Mouse (Mus musculus) hindbrain, embryonic 10.5 days (tissue): ENCODE data around the gene Rab35. TPM values are rescaled to one million over a fixed set of nuclear protein-coding genes. Genes with fewer than 3 reads are reported as not detected.

Experiments used
- DNase-seq: peaks from one replicate; pipeline ENCODE4 v3.0.0-alpha.2; 2017; ENCODE audit warnings: low spot score
- H3K27ac ChIP-seq: fragments of 300-500 bp; sonication (generic); 2 replicates; pipeline ENCODE4 v1.5.1; 2016; ENCODE audit warnings: mild to moderate bottlenecking, moderate library complexity
- H3K27me3 ChIP-seq: fragments of 300-500 bp; sonication (generic); 2 replicates; pipeline ENCODE4 v1.6.1; 2016; ENCODE audit warnings: mild to moderate bottlenecking; ENCODE audit not compliant: poor library complexity, insufficient read depth, severe bottlenecking
- H3K36me3 ChIP-seq: fragments of 300-500 bp; sonication (generic); 2 replicates; pipeline ENCODE4 v1.6.1; 2016; ENCODE audit warnings: mild to moderate bottlenecking, moderate library complexity
- H3K4me1 ChIP-seq: fragments of 300-500 bp; sonication (generic); replicated peaks from 2 replicates; pipeline ENCODE4 v1.6.1; 2016; ENCODE audit warnings: mild to moderate bottlenecking
- H3K4me3 ChIP-seq: fragments of 300-500 bp; sonication (generic); 2 replicates; pipeline ENCODE4 v1.5.1; 2016; ENCODE audit warnings: mild to moderate bottlenecking, moderate library complexity
- H3K9me3 ChIP-seq: fragments of 300-500 bp; sonication (generic); 2 replicates; pipeline ENCODE4 v1.6.1; 2016; ENCODE audit warnings: mild to moderate bottlenecking, moderate library complexity
- WGBS: fragments of 180-500 bp; shearing (Covaris S2); methylation state at CpG from one replicate; pipeline ENCODE4 v1.1.7; 2016; 5-methylcytosine and 5-hydroxymethylcytosine counted together
- polyA plus RNA-seq: library from polyadenylated mRNA; unstranded; fragments of >200 nt; fragmentation: Nextera tagmentation; extraction: Ambion mirVana; gene quantifications from 2 replicates; pipeline ENCODE4 v1.2.1, GENCODE M21; 2016

Rab35 gene
- polyA plus RNA-seq, 1 experiment from 2014 or later, result 15.7 TPM

DNA sequence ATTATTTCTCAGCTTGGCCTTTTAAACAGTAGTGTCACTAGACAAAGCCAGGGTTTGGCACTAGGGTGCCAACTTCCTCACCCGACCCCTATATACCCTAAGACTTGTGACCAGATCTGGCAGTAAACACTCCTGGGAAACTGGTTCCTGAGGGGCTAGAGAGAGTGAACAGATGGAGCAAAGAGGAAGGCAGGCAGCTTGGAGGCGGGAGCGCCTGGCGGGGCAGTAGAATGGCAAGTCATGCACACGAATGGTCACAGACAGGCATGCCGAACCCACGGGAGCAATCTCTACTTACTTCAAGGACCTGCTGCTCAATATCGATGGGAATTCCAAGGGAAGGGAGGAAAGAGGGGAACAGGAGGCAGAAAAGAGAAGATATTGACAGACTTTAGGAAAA lies 40.1 kb downstream of the Rab35 start:
- Histone ChIP-seq H3K36me3 (no peaks in the 10 kb centered on the region), H3K27me3 (no peaks in the 10 kb centered on the region), H3K9me3 (no peaks in the 10 kb centered on the region), H3K27ac (peak overlapping the region; percentile 77; the same call in 1 of the 2 replicates), H3K4me1 (peaks cover 29% of the 10 kb centered on the region; the same call in 1 of the 2 replicates), H3K4me3 (no peak overlapping the region)
- 77% methylated on average over 8 of the region's 8 CpGs for WGBS
- DNase-seq, result no peak

DNA sequence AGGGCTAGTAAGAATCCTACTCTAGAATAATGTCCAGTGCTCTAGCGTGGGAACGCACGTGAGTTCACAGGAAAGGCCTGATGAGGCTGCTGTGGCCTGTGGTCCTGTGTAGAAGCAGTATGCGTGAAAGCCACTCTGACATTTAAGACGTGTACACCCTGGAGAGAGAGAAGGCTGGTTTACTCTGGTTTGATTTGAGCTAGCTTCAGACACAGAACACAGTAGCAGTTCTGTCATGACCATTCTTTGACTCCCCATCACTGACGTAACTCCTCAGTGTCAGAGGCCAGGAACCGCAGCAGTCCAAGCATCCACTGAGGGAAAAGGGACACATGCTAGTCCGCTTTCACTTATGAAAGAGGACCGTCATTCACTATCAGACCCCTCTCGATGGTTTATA lies 53.4 kb downstream of the Rab35 start:
- no peak for DNase-seq
- Histone ChIP-seq H3K27ac (no peak overlapping the region), H3K4me1 (0 out of 2 replicates have a peak, but pooled peaks cover 4% of the 10 kb centered on the region), H3K27me3 (no peaks in the 10 kb centered on the region), H3K9me3 (no peaks in the 10 kb centered on the region), H3K36me3 (no peaks in the 10 kb centered on the region), H3K4me3 (no peak overlapping the region)
- 86% methylated on average over 10 of the region's 10 CpGs for WGBS

DNA sequence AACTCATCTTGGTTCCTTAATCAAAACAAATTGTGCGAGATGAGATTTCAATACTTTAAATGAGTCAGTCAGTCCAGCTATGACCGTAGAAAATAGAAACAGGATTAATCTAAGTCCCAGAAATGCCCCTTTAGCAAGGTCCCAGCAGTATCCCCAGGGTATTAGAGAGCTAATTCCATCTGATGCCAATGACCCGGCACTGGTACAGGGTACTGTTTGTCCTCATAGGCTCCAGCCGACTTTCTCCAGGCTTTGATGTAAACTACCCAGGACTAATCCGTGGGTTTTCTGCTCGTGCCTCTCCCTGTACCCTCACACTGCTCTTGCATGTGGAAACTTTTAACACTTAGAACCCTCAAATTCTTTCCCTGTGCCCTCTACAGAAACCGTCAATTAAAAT lies 55.0 kb downstream of the Rab35 start:
- Histone ChIP-seq H3K27me3 (no peaks in the 10 kb centered on the region), H3K9me3 (no peaks in the 10 kb centered on the region), H3K27ac (no peak overlapping the region), H3K4me1 (0 out of 2 replicates have a peak, but pooled peaks cover 4% of the 10 kb centered on the region), H3K4me3 (no peak overlapping the region), H3K36me3 (no peaks in the 10 kb centered on the region)
- no peak for DNase-seq
- WGBS, result 66% methylated on average over 7 of the region's 7 CpGs

DNA sequence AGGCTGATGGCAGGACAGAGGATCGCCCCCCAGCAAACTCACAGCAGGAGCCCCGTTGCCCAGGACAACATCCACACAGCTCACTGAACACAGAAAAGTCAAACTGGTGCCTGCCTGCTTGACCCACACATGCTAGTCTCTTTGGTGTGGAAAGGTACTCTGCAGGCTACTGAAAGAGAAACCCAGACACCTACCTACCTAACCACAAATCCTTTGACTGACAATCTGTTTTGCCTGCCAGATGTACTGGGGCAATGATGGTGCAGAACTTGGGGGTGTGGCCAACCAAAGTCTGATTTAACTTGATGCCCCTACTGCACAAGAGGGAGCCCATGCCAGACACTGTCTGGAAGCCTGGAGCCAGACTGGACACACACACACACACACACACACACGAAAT lies 61.6 kb downstream of the Rab35 start:
- H3K27ac ChIP-seq, result no peak overlapping the region; the same call in none of the 2 replicates
- H3K27me3 ChIP-seq, result no peaks in the 10 kb centered on the region
- H3K4me3 ChIP-seq, result no peak overlapping the region
- no peak for DNase-seq
- H3K36me3 ChIP-seq, result no peaks in the 10 kb centered on the region
- WGBS, result 42% methylated on average over 3 of the region's 3 CpGs
- H3K4me1 ChIP-seq, result peaks cover 21% of the 10 kb centered on the region
- H3K9me3 ChIP-seq, result no peaks in the 10 kb centered on the region

DNA sequence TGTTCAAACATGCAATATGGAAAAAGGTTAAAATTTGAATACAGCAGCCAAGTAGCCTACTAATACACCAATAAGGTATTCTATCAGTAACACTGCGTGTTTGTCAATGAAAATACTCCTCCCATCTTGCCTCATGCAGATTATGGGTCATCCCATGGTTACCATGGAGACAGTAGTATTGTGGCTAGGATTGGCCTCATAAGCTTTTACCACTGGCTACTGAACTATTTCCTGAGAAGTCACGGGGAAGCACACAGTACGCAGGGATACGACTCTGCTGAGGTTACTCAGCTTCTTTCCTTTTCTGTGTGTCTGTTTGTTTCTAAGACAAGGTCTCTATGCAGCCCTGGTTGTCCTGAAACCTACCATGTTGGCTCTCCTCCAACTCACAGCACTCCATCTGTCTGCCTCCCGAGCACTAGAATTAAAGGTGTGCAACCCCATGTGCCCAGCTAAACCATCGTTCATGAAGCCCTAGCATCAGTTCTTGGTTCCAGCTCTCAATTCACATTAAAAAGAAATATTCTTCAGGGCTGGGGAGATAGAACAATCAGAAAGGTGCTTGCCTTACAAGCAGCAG lies 63.6 kb downstream of the Rab35 start:
- Histone ChIP-seq H3K36me3 (no peaks in the 10 kb centered on the region), H3K4me3 (no peak overlapping the region), H3K9me3 (no peaks in the 10 kb centered on the region), H3K27ac (no peak overlapping the region), H3K27me3 (no peaks in the 10 kb centered on the region), H3K4me1 (peaks cover 21% of the 10 kb centered on the region)
- 86% methylated on average over 6 of the region's 6 CpGs for WGBS
- DNase-seq, result no peak

DNA sequence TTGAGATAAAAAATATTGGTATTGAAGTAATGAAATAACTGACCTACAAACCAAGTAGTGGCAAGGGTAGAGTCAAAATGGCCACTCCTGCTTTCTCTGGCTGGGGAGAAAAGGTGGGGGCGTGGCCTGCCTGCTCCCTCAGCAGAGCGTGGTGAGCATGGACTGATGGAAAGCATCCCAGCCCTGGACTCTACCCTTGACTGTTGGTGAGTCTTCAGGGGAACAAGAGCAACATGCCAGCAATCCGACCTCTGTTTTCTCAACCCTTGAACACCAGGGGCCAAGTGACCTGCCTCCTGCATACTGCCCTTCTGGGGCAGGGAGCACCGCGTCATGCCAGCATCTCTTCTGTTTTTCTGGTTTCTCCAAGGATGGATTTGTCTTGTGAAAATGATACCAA lies 65.1 kb downstream of the Rab35 start:
- no peak overlapping the region for H3K4me3 ChIP-seq
- H3K9me3 ChIP-seq, result no peaks in the 10 kb centered on the region
- 68% methylated on average over 5 of the region's 5 CpGs for WGBS
- no peaks in the 10 kb centered on the region for H3K36me3 ChIP-seq
- DNase-seq, result no peak
- peaks cover 21% of the 10 kb centered on the region for H3K4me1 ChIP-seq
- no peak overlapping the region for H3K27ac ChIP-seq
- H3K27me3 ChIP-seq, result no peaks in the 10 kb centered on the region

Other genes starting within 250 kb of the Rab35 start
- 167 and 222 TPM in 2 replicates for gene Msi1, start 202.3 kb upstream of the Rab35 start, polyA plus RNA-seq
- 0.51 TPM in 1 of 2 replicates, not detected in the other for gene Pla2g1b, start 165.6 kb upstream of the Rab35 start, polyA plus RNA-seq
- 17.2 and 17.3 TPM in 2 replicates for gene Sirt4, start 147.2 kb upstream of the Rab35 start, polyA plus RNA-seq
- 32.6 and 42.6 TPM in 2 replicates for gene Pxn, start 125.2 kb upstream of the Rab35 start, polyA plus RNA-seq
- gene Rplp0, start 72.4 kb upstream of the Rab35 start, polyA plus RNA-seq, result 1,124 and 1,374 TPM in 2 replicates
- gene Gcn1l1, start 66.7 kb upstream of the Rab35 start, polyA plus RNA-seq, result 56.9 and 57.5 TPM in 2 replicates
- gene Bicdl1, start 99.7 kb downstream of the Rab35 start, polyA plus RNA-seq, result 12.2 and 14.1 TPM in 2 replicates
- 40.4 and 46.2 TPM in 2 replicates for gene Cit, start 213.4 kb downstream of the Rab35 start, polyA plus RNA-seq